Mouse (Mus musculus): ENCODE data around the gene Herc4. TPM values are rescaled to one million over a fixed set of nuclear protein-coding genes. Genes with fewer than 3 reads are reported as not detected.

The Herc4 gene
- polyA plus RNA-seq, 1 experiment from 2014 or later = 32.8 TPM

- no peak overlapping the region for H3K9ac ChIP-seq (replicated peaks)
- WGBS = 93% methylated on average over 3 of the region's 3 CpGs
- no peaks in the 10 kb centered on the region for H3K4me1 ChIP-seq
- no peak overlapping the region for H3K4me2 ChIP-seq (replicated peaks)
- H3K36me3 ChIP-seq = peaks cover 5% of the 10 kb centered on the region; the same call in 1 of the 2 replicates
- no peaks in the 10 kb centered on the region for H3K9me3 ChIP-seq
- H3K27me3 ChIP-seq = no peaks in the 10 kb centered on the region
- H3K27ac ChIP-seq (replicated peaks) = no peak overlapping the region
- ATAC-seq (replicated peaks) = no peak
- H3K4me3 ChIP-seq = no peak overlapping the region
Measured at GRCm38 (mm10) chr10:63259340-63259739, 15.7 kb downstream of the Herc4 start.

DNA sequence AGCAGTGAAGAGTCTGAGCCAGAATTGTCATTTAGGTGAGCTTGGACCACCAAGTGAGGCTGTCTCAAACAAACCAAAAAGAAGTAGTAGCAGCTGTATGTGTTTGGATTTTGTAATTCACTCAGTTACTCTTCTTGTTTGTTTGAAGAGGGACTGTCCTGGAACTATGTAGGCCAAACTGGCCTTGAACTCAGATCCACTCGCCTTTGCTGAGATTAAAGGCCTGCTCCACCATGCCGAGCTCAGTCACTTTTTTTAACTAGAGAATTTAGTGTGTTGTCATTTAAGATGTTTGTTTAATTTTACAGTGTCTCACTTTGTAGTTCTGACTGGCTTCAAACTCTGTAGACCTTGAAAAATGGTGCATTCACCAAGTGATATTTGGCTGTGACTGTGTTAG lies 24.3 kb downstream of the Herc4 start:
- no peak overlapping the region for H3K9ac ChIP-seq (replicated peaks)
- H3K36me3 ChIP-seq = peaks cover 36% of the 10 kb centered on the region
- H3K4me3 ChIP-seq = no peak overlapping the region
- no peaks in the 10 kb centered on the region for H3K9me3 ChIP-seq
- no peaks in the 10 kb centered on the region for H3K4me1 ChIP-seq
- no peak overlapping the region for H3K4me2 ChIP-seq (replicated peaks)
- ATAC-seq (replicated peaks) = no peak
- H3K27me3 ChIP-seq = no peaks in the 10 kb centered on the region
- H3K27ac ChIP-seq (replicated peaks) = no peak overlapping the region
- WGBS = 93% methylated on average over 2 of the region's 2 CpGs

DNA sequence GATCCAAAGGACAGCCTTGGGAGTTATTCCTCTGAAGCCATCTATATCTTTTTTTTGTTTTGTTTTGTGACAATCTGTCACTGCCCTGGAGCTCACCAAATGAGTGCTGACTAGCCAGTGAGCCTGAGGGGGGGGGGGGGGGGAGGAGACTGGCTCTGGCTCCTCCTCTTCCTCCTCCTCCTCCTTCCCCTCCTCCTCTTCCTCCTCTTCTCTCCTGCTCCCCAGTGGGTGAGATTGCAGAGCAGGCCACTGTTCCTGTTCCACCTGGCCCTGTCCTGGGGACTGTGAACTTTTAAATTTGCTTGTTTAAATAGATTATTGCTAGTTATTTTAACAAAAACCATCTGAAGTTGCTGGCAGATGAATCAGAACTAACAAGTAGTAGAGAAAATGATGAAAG lies 28.8 kb downstream of the Herc4 start:
- no peaks in the 10 kb centered on the region for H3K27me3 ChIP-seq
- H3K4me1 ChIP-seq = no peaks in the 10 kb centered on the region
- ATAC-seq (replicated peaks) = no peak
- peaks cover 37% of the 10 kb centered on the region for H3K36me3 ChIP-seq
- no peak overlapping the region for H3K27ac ChIP-seq (replicated peaks)
- no peak overlapping the region for H3K9ac ChIP-seq (replicated peaks)
- H3K4me2 ChIP-seq (replicated peaks) = no peak overlapping the region
- no peaks in the 10 kb centered on the region for H3K9me3 ChIP-seq
- H3K4me3 ChIP-seq = no peak overlapping the region

GRCm38 (mm10) chr10:63272868-63273267 lies 29.3 kb downstream of the Herc4 start:
- WGBS = 93% methylated on average over 5 of the region's 5 CpGs
- peaks cover 37% of the 10 kb centered on the region for H3K36me3 ChIP-seq
- no peaks in the 10 kb centered on the region for H3K27me3 ChIP-seq
- H3K9ac ChIP-seq (replicated peaks) = no peak overlapping the region
- no peaks in the 10 kb centered on the region for H3K9me3 ChIP-seq
- H3K4me1 ChIP-seq = no peaks in the 10 kb centered on the region
- no peak overlapping the region for H3K27ac ChIP-seq (replicated peaks)
- no peak overlapping the region for H3K4me2 ChIP-seq (replicated peaks)
- no peak overlapping the region for H3K4me3 ChIP-seq
- ATAC-seq (replicated peaks) = no peak

DNA sequence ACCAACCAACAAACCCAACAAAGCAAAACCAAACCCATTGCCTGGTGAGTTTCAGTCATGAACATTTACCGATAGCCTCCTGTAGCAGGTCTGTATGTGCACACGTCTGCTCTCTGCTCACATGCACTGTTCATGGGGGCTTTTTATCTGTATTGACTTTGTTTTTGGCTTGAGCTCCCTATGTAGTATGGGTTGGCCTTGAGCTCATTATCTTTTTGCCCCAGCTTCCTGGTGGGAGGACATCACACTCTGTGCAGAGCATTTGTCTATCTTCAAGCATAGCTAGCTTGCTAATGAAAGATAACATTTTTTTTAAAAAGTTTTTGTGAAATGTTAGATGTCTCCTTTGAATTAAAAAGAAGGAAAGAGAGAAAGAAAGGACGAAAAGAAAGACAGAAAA lies 33.4 kb downstream of the Herc4 start:
- Histone ChIP-seq H3K4me2 (replicated peaks) (no peak overlapping the region), H3K4me3 (no peak overlapping the region), H3K9me3 (no peaks in the 10 kb centered on the region), H3K9ac (replicated peaks) (no peak overlapping the region), H3K27me3 (no peaks in the 10 kb centered on the region), H3K27ac (replicated peaks) (no peak overlapping the region), H3K36me3 (peaks cover 41% of the 10 kb centered on the region), H3K4me1 (no peaks in the 10 kb centered on the region)
- ATAC-seq (replicated peaks) = no peak
- 92% methylated on average over 3 of the region's 3 CpGs for WGBS

DNA sequence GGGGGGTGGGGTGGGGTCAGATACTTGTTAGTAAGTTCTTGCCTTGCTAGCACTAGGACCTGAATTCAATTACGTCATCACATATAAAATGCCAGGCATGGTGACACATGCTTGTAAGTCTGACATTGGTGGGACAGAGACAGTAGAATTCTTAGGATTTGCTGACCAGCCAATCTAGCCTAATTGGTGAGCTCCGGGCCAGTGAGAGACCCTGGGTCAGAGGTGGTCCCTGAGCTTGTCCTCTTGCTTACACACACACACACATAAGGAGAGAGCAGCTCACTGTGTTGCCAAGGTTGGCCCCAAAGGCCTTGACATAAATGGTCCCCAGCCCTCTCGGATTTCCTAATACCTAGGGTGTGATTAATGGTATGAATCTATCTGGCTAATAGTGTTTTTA lies 36.2 kb downstream of the Herc4 start:
- no peak for ATAC-seq (replicated peaks)
- Histone ChIP-seq H3K4me2 (replicated peaks) (no peak overlapping the region), H3K36me3 (peaks cover 40% of the 10 kb centered on the region), H3K4me1 (no peaks in the 10 kb centered on the region), H3K27ac (replicated peaks) (no peak overlapping the region), H3K4me3 (no peak overlapping the region), H3K9me3 (no peaks in the 10 kb centered on the region), H3K27me3 (no peaks in the 10 kb centered on the region), H3K9ac (replicated peaks) (no peak overlapping the region)
- 96% methylated on average over 3 of the region's 3 CpGs for WGBS

- no peaks in the 10 kb centered on the region for H3K4me1 ChIP-seq
- peaks cover 55% of the 10 kb centered on the region for H3K36me3 ChIP-seq
- ATAC-seq (replicated peaks) = no peak
- no peak overlapping the region for H3K9ac ChIP-seq (replicated peaks)
- WGBS = 93% methylated on average over 4 of the region's 4 CpGs
- no peak overlapping the region for H3K4me2 ChIP-seq (replicated peaks)
- no peaks in the 10 kb centered on the region for H3K9me3 ChIP-seq
- H3K27ac ChIP-seq (replicated peaks) = no peak overlapping the region
- H3K4me3 ChIP-seq = no peak overlapping the region
- H3K27me3 ChIP-seq = no peaks in the 10 kb centered on the region
Measured at GRCm38 (mm10) chr10:63282417-63282816, 38.8 kb downstream of the Herc4 start.

DNA sequence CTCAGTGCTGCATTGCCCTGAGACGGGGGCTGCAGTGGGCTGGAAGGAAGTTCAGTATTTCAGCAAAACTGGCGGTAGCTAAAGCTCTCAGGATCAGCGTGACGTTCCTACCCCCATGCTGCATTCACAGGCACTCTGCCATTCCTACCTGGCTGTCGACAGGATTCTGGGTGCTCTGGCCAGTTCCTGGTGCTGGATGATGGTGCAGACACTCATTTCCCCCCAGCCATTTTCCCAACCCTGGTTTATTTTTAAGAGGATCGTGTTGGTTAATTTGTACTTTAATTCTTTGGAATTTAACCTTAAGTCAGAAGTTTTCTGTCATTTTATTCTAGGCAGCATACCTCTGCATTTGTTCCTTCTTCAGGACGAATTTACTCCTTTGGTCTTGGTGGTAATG lies 39.2 kb downstream of the Herc4 start:
- Histone ChIP-seq H3K4me3 (no peak overlapping the region), H3K27ac (replicated peaks) (no peak overlapping the region), H3K9ac (replicated peaks) (no peak overlapping the region), H3K36me3 (peaks cover 59% of the 10 kb centered on the region), H3K27me3 (no peaks in the 10 kb centered on the region), H3K9me3 (no peaks in the 10 kb centered on the region), H3K4me2 (replicated peaks) (no peak overlapping the region), H3K4me1 (no peaks in the 10 kb centered on the region)
- no peak for ATAC-seq (replicated peaks)
- 90% methylated on average over 7 of the region's 7 CpGs for WGBS

DNA sequence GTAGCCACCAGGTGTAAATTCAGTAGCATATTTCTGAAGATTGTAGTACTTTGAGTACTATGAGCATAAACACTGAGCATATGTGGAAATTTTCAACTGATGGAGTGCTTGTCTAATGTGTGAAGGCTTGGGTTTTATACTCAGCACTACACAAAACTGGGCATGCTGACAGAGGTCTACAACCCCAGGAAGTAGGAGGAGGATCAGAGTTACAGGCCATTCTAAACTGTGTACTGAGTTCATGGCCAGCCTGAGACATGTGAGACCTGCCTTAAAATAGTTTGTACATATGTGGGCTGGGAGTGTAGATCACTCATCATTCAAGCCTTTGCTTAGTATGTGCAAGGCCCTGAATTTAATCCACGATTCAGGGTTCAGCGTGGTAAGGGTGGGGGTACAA lies 58.7 kb downstream of the Herc4 start:
- H3K27me3 ChIP-seq = no peaks in the 10 kb centered on the region
- no peak overlapping the region for H3K9ac ChIP-seq (replicated peaks)
- H3K4me3 ChIP-seq = no peak overlapping the region
- peaks cover 27% of the 10 kb centered on the region for H3K36me3 ChIP-seq
- H3K9me3 ChIP-seq = no peaks in the 10 kb centered on the region
- H3K27ac ChIP-seq (replicated peaks) = no peak overlapping the region
- 93% methylated on average over 2 of the region's 2 CpGs for WGBS
- H3K4me2 ChIP-seq (replicated peaks) = no peak overlapping the region
- ATAC-seq (replicated peaks) = no peak
- no peaks in the 10 kb centered on the region for H3K4me1 ChIP-seq

DNA sequence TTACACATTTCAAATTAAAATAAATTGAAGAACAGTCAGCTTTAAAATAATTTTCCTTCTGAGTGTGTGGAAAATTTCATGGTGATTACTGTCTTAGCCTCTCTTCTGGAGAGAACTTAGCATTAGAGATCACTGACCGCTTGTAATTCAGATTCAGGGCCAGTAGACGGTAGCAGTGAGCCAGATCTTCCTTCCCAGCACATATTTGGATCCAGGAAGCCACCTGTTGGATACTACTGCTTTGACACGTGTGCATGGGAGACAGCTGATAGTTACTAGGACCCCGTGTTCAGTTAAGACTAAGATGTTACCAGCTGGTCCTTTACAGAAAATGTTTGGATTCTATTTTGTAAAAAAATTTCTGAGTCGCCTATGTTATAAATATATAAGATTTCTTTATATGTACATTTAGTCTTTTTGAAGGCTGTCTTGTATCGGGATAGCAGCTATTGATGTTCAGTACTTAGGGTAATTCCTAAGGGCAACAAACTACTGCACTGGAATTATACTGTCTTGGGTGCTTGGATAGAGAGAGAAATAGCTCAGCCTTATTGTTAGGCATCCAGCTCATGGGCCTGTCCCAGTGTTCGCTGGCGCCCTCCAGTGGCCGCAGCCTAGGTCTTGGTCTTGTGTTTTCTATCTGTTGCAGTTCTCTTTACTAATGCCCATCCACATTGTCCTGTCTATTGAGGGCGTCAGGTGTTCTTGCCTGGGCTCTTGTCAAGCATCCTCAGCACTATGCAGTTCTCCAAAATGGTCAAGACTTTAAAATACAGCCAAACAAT lies 65.2 kb downstream of the Herc4 start:
- H3K27me3 ChIP-seq = no peaks in the 10 kb centered on the region
- no peak overlapping the region for H3K9ac ChIP-seq (replicated peaks)
- no peak overlapping the region for H3K4me3 ChIP-seq
- peak; percentile 63 for ATAC-seq (replicated peaks)
- H3K4me1 ChIP-seq = no peaks in the 10 kb centered on the region
- peaks cover 38% of the 10 kb centered on the region for H3K36me3 ChIP-seq
- WGBS = 43% methylated on average over 10 of the region's 10 CpGs
- no peak overlapping the region for H3K27ac ChIP-seq (replicated peaks)
- H3K9me3 ChIP-seq = no peaks in the 10 kb centered on the region
- H3K4me2 ChIP-seq (replicated peaks) = no peak overlapping the region

DNA sequence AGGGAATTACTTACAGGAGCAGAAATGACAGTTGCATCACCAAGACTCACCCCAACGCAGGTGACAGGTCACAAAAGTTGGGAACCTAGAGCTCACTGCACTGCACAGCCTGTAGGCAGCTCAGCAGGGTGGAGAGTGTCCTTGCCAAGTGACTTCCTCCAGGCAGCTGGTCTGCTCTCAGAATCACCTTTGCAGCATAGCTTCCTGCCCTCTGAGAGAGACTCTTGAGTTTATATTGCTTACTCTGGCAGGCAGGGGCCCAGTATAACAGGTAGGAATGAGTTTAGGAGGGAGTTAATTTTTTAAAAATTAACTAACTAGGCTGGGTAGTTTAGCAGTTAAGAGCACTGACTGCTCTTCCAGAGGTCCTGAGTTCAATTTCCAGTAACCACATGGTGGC lies 70.1 kb downstream of the Herc4 start:
- Histone ChIP-seq H3K36me3 (peaks cover 58% of the 10 kb centered on the region), H3K4me1 (no peaks in the 10 kb centered on the region), H3K4me2 (replicated peaks) (no peak overlapping the region), H3K9ac (replicated peaks) (no peak overlapping the region), H3K4me3 (no peak overlapping the region), H3K27me3 (no peaks in the 10 kb centered on the region), H3K27ac (replicated peaks) (no peak overlapping the region), H3K9me3 (no peaks in the 10 kb centered on the region)
- ATAC-seq (replicated peaks) = no peak
- WGBS = 91% methylated on average over 1 of the region's 1 CpGs

DNA sequence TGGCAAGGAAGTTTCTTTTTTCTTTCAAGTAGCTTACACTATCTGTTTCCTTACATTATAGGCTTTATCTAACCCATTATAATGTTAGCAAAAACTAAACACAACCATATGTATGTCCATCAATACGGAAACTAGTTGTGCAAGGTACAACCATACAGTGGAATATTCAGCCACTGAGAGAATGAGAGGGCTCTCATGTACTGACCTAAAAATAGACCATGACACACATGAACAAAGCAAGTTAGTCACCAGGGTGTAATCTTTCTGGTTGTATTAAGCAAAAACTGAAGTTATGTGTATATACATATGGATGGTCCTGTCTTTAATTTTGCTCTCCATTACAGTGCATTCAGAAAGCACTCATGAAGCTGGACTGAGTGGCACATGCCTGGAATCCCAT lies 83.5 kb downstream of the Herc4 start:
- H3K36me3 ChIP-seq = peaks cover 70% of the 10 kb centered on the region
- no peak overlapping the region for H3K4me3 ChIP-seq
- H3K27me3 ChIP-seq = no peaks in the 10 kb centered on the region
- H3K4me1 ChIP-seq = no peaks in the 10 kb centered on the region
- ATAC-seq (replicated peaks) = no peak
- no peak overlapping the region for H3K27ac ChIP-seq (replicated peaks)
- H3K9me3 ChIP-seq = no peaks in the 10 kb centered on the region
- 98% methylated on average over 1 of the region's 1 CpGs for WGBS
- no peak overlapping the region for H3K9ac ChIP-seq (replicated peaks)
- H3K4me2 ChIP-seq (replicated peaks) = no peak overlapping the region

- WGBS = 60% methylated on average over 13 of the region's 13 CpGs
- Histone ChIP-seq H3K4me1 (peaks cover 24% of the 10 kb centered on the region), H3K9ac (replicated peaks) (peak overlapping the region; percentile 4; the same call in 1 of the 2 replicates), H3K36me3 (peaks cover 16% of the 10 kb centered on the region), H3K4me2 (replicated peaks) (peak overlapping the region; percentile 65), H3K27ac (replicated peaks) (no peak overlapping the region), H3K9me3 (no peaks in the 10 kb centered on the region), H3K27me3 (no peaks in the 10 kb centered on the region), H3K4me3 (peak overlapping the region; percentile 90)
- no peak for ATAC-seq (replicated peaks)
Measured at GRCm38 (mm10) chr10:63336901-63337300, 93.3 kb downstream of the Herc4 start.

Measured in forebrain, embryonic 15.5 days (tissue).